Mouse (Mus musculus): ENCODE measurements at regions not wholly inside any gene's neighbourhood (a gene's known extent, or its start where the extent isn't known, plus 50 kb on each side); places are given as distances from the start of the nearest gene placed in this dataset.

- WGBS, result 81% methylated on average over 6 of the region's 6 CpGs
- Histone ChIP-seq H3K27me3 (ENCODE audit: insufficient read depth, poor library complexity, severe bottlenecking) (no peaks in the 10 kb centered on the region), H3K9me3 (no peaks in the 10 kb centered on the region)
These were observed 232.0 kb upstream of the Ppargc1a start for GRCm38 (mm10) chr5:51799371-51800035.

GRCm38 (mm10) chr5:51794097-51794496 is 226.6 kb upstream of the Ppargc1a start:
- no peak overlapping the region for H3K4me3 ChIP-seq
- H3K9me3 ChIP-seq, result no peaks in the 10 kb centered on the region
- no peak overlapping the region for H3K27ac ChIP-seq
- no peak for DNase-seq (ENCODE audit: low spot score)
- no peaks in the 10 kb centered on the region for H3K27me3 ChIP-seq (ENCODE audit: insufficient read depth, poor library complexity, severe bottlenecking)
- H3K36me3 ChIP-seq, result no peaks in the 10 kb centered on the region
- no peaks in the 10 kb centered on the region for H3K4me1 ChIP-seq
- 45% methylated on average over 6 of the region's 6 CpGs for WGBS

More at GRCm38 (mm10) chr5:51799371-51800035, 232.0 kb upstream of the Ppargc1a start:
- H3K4me3 ChIP-seq, result no peak overlapping the region
- DNase-seq (ENCODE audit: low spot score), result no peak
- H3K36me3 ChIP-seq, result no peaks in the 10 kb centered on the region
- peaks cover 13% of the 10 kb centered on the region; the same call in 1 of the 2 replicates for H3K4me1 ChIP-seq
- no peak overlapping the region for H3K27ac ChIP-seq

GRCm38 (mm10) chr5:51792950-51793349 is 225.4 kb upstream of the Ppargc1a start:
- Histone ChIP-seq H3K9me3 (no peaks in the 10 kb centered on the region), H3K27me3 (ENCODE audit: insufficient read depth, poor library complexity, severe bottlenecking) (no peaks in the 10 kb centered on the region), H3K36me3 (no peaks in the 10 kb centered on the region), H3K27ac (no peak overlapping the region), H3K4me1 (no peaks in the 10 kb centered on the region), H3K4me3 (no peak overlapping the region)
- 72% methylated on average over 2 of the region's 2 CpGs for WGBS
- DNase-seq (ENCODE audit: low spot score), result no peak

- no peak overlapping the region for H3K4me3 ChIP-seq
- no peaks in the 10 kb centered on the region for H3K36me3 ChIP-seq
- no peak overlapping the region for H3K27ac ChIP-seq
- WGBS, result 87% methylated on average over 6 of the region's 6 CpGs
- no peaks in the 10 kb centered on the region for H3K9me3 ChIP-seq
- DNase-seq (ENCODE audit: low spot score), result no peak
- H3K4me1 ChIP-seq, result no peaks in the 10 kb centered on the region
- H3K27me3 ChIP-seq (ENCODE audit: insufficient read depth, poor library complexity, severe bottlenecking), result no peaks in the 10 kb centered on the region
These were observed 221.2 kb upstream of the Ppargc1a start for GRCm38 (mm10) chr5:51788768-51789167.

GRCm38 (mm10) chr5:51783523-51783922 is 216.0 kb upstream of the Ppargc1a start:
- H3K4me1 ChIP-seq, result no peaks in the 10 kb centered on the region
- WGBS, result 80% methylated on average over 5 of the region's 5 CpGs
- DNase-seq (ENCODE audit: low spot score), result no peak

GRCm38 (mm10) chr5:51783099-51783498 is 215.6 kb upstream of the Ppargc1a start:
- H3K27ac ChIP-seq, result no peak overlapping the region
- no peak overlapping the region for H3K4me3 ChIP-seq
- 86% methylated on average over 9 of the region's 9 CpGs for WGBS
- DNase-seq (ENCODE audit: low spot score), result no peak
- H3K4me1 ChIP-seq, result no peaks in the 10 kb centered on the region
- H3K27me3 ChIP-seq (ENCODE audit: insufficient read depth, poor library complexity, severe bottlenecking), result no peaks in the 10 kb centered on the region
- H3K36me3 ChIP-seq, result no peaks in the 10 kb centered on the region
- H3K9me3 ChIP-seq, result no peaks in the 10 kb centered on the region

More at GRCm38 (mm10) chr5:51783523-51783922, 216.0 kb upstream of the Ppargc1a start:
- Histone ChIP-seq H3K36me3 (no peaks in the 10 kb centered on the region), H3K27me3 (ENCODE audit: insufficient read depth, poor library complexity, severe bottlenecking) (no peaks in the 10 kb centered on the region), H3K9me3 (no peaks in the 10 kb centered on the region), H3K27ac (no peak overlapping the region), H3K4me3 (no peak overlapping the region)

- DNase-seq (ENCODE audit: low spot score), result no peak
- 92% methylated on average over 9 of the region's 9 CpGs for WGBS
These were observed 208.1 kb upstream of the Ppargc1a start for GRCm38 (mm10) chr5:51775502-51776145.

GRCm38 (mm10) chr5:51771655-51772054 is 204.1 kb upstream of the Ppargc1a start:
- no peaks in the 10 kb centered on the region for H3K9me3 ChIP-seq
- DNase-seq (ENCODE audit: low spot score), result no peak
- 69% methylated on average over 2 of the region's 2 CpGs for WGBS

More at GRCm38 (mm10) chr5:51775502-51776145, 208.1 kb upstream of the Ppargc1a start:
- H3K4me3 ChIP-seq, result no peak overlapping the region
- no peaks in the 10 kb centered on the region for H3K27me3 ChIP-seq (ENCODE audit: insufficient read depth, poor library complexity, severe bottlenecking)
- no peaks in the 10 kb centered on the region for H3K36me3 ChIP-seq
- H3K9me3 ChIP-seq, result no peaks in the 10 kb centered on the region
- H3K27ac ChIP-seq, result no peak overlapping the region
- H3K4me1 ChIP-seq, result no peaks in the 10 kb centered on the region

GRCm38 (mm10) chr5:51766111-51766510 is 198.6 kb upstream of the Ppargc1a start:
- H3K4me1 ChIP-seq, result no peaks in the 10 kb centered on the region
- H3K27me3 ChIP-seq (ENCODE audit: insufficient read depth, poor library complexity, severe bottlenecking), result no peaks in the 10 kb centered on the region
- no peaks in the 10 kb centered on the region for H3K9me3 ChIP-seq
- no peak for DNase-seq (ENCODE audit: low spot score)
- no peak overlapping the region for H3K4me3 ChIP-seq
- no peak overlapping the region for H3K27ac ChIP-seq
- H3K36me3 ChIP-seq, result no peaks in the 10 kb centered on the region
- 81% methylated on average over 3 of the region's 3 CpGs for WGBS

More at GRCm38 (mm10) chr5:51771655-51772054, 204.1 kb upstream of the Ppargc1a start:
- Histone ChIP-seq H3K27me3 (ENCODE audit: insufficient read depth, poor library complexity, severe bottlenecking) (no peaks in the 10 kb centered on the region), H3K27ac (no peak overlapping the region), H3K4me1 (no peaks in the 10 kb centered on the region), H3K36me3 (no peaks in the 10 kb centered on the region), H3K4me3 (no peak overlapping the region)

GRCm38 (mm10) chr5:51764416-51764815 is 196.9 kb upstream of the Ppargc1a start:
- DNase-seq (ENCODE audit: low spot score), result no peak

GRCm38 (mm10) chr5:51763599-51763998 is 196.1 kb upstream of the Ppargc1a start:
- no peak overlapping the region for H3K27ac ChIP-seq
- DNase-seq (ENCODE audit: low spot score), result no peak
- H3K27me3 ChIP-seq (ENCODE audit: insufficient read depth, poor library complexity, severe bottlenecking), result no peaks in the 10 kb centered on the region
- no peaks in the 10 kb centered on the region for H3K9me3 ChIP-seq
- H3K4me1 ChIP-seq, result no peaks in the 10 kb centered on the region
- 67% methylated on average over 7 of the region's 7 CpGs for WGBS
- H3K4me3 ChIP-seq, result no peak overlapping the region
- H3K36me3 ChIP-seq, result no peaks in the 10 kb centered on the region

More at GRCm38 (mm10) chr5:51764416-51764815, 196.9 kb upstream of the Ppargc1a start:
- WGBS, result 89% methylated on average over 7 of the region's 7 CpGs
- no peak overlapping the region for H3K27ac ChIP-seq
- no peaks in the 10 kb centered on the region for H3K4me1 ChIP-seq
- H3K36me3 ChIP-seq, result no peaks in the 10 kb centered on the region
- no peaks in the 10 kb centered on the region for H3K27me3 ChIP-seq (ENCODE audit: insufficient read depth, poor library complexity, severe bottlenecking)
- no peaks in the 10 kb centered on the region for H3K9me3 ChIP-seq
- no peak overlapping the region for H3K4me3 ChIP-seq

GRCm38 (mm10) chr5:51762352-51762751 is 194.8 kb upstream of the Ppargc1a start:
- H3K4me3 ChIP-seq, result no peak overlapping the region
- no peak for DNase-seq (ENCODE audit: low spot score)
- no peak overlapping the region for H3K27ac ChIP-seq

GRCm38 (mm10) chr5:51758289-51758688 is 190.8 kb upstream of the Ppargc1a start:
- WGBS, result 91% methylated on average over 2 of the region's 2 CpGs
- no peaks in the 10 kb centered on the region for H3K36me3 ChIP-seq
- H3K9me3 ChIP-seq, result no peaks in the 10 kb centered on the region
- H3K4me3 ChIP-seq, result no peak overlapping the region
- H3K27ac ChIP-seq, result no peak overlapping the region
- H3K27me3 ChIP-seq (ENCODE audit: insufficient read depth, poor library complexity, severe bottlenecking), result no peaks in the 10 kb centered on the region
- no peak for DNase-seq (ENCODE audit: low spot score)
- H3K4me1 ChIP-seq, result no peaks in the 10 kb centered on the region

More at GRCm38 (mm10) chr5:51762352-51762751, 194.8 kb upstream of the Ppargc1a start:
- Histone ChIP-seq H3K9me3 (no peaks in the 10 kb centered on the region), H3K27me3 (ENCODE audit: insufficient read depth, poor library complexity, severe bottlenecking) (no peaks in the 10 kb centered on the region), H3K36me3 (no peaks in the 10 kb centered on the region), H3K4me1 (no peaks in the 10 kb centered on the region)
- WGBS, result 69% methylated on average over 3 of the region's 3 CpGs

Measured in heart, embryonic 10.5 days (tissue).